Mouse (Mus musculus) embryonic facial prominence, embryonic 15.5 days (tissue): ENCODE results near the gene Lysmd1. TPM values are rescaled to one million over a fixed set of nuclear protein-coding genes. Genes with fewer than 3 reads are reported as not detected.

Source experiments
- ATAC-seq: fragments of 200-750 bp; cut with Nextera tagmentation; 2 replicates; pipeline ENCODE4 v1.8.0; 2017; ENCODE audit warnings: low read depth, moderate TSS enrichment; ENCODE audit not compliant: insufficient number of reproducible peaks, low FRiP score, low TSS enrichment
- H3K27ac ChIP-seq: fragments of 300-500 bp; sonication (generic); replicated peaks from 2 replicates; pipeline ENCODE4 v1.5.1; 2015; ENCODE audit warnings: mild to moderate bottlenecking, inconsistent platforms
- H3K27me3 ChIP-seq: fragments of 300-500 bp; sonication (generic); 2 replicates; pipeline ENCODE4 v1.6.1; 2015; ENCODE audit warnings: inconsistent platforms
- H3K36me3 ChIP-seq: fragments of 300-500 bp; sonication (generic); 2 replicates; pipeline ENCODE4 v1.6.1; 2015; ENCODE audit warnings: mild to moderate bottlenecking, inconsistent platforms
- H3K4me1 ChIP-seq: fragments of 300-500 bp; sonication (generic); 2 replicates; pipeline ENCODE4 v1.6.1; 2015; ENCODE audit warnings: inconsistent platforms
- H3K4me2 ChIP-seq: fragments of 300-500 bp; sonication (generic); replicated peaks from 2 replicates; pipeline ENCODE4 v1.6.1; 2015; ENCODE audit warnings: mild to moderate bottlenecking, inconsistent platforms
- H3K4me3 ChIP-seq: fragments of 300-500 bp; sonication (generic); replicated peaks from 2 replicates; pipeline ENCODE4 v1.5.1; 2015; ENCODE audit warnings: mild to moderate bottlenecking, inconsistent platforms
- H3K9ac ChIP-seq: fragments of 300-500 bp; sonication (generic); 2 replicates; pipeline ENCODE4 v1.6.1; 2015; ENCODE audit warnings: inconsistent platforms
- H3K9me3 ChIP-seq: fragments of 300-500 bp; sonication (generic); replicated peaks from 2 replicates; pipeline ENCODE4 v1.6.1; 2016; ENCODE audit warnings: inconsistent platforms
- WGBS: fragments of 180-500 bp; shearing (Covaris S2); methylation state at CpG from one replicate; pipeline ENCODE4 v1.1.7; 2015; 5-methylcytosine and 5-hydroxymethylcytosine counted together
- polyA plus RNA-seq: library from polyadenylated mRNA; unstranded; fragments of >200 nt; fragmentation: Nextera tagmentation; extraction: Ambion mirVana; gene quantifications from 2 replicates; pipeline ENCODE4 v1.2.1, GENCODE M21; 2015

Gene Lysmd1
- polyA plus RNA-seq, 1 experiment from 2014 or later = 17.4 TPM

GRCm38 (mm10) chr3:95174011-95174592 is 40.2 kb downstream of the Lysmd1 start:
- H3K9ac ChIP-seq = no peak overlapping the region

GRCm38 (mm10) chr3:95176500-95176899 is 42.6 kb downstream of the Lysmd1 start:
- WGBS = 73% methylated on average over 3 of the region's 3 CpGs

More at GRCm38 (mm10) chr3:95174011-95174592, 40.2 kb downstream of the Lysmd1 start:
- 18% methylated on average over 16 of the region's 16 CpGs for WGBS
- Histone ChIP-seq H3K4me2 (peak overlapping the region; percentile 40), H3K36me3 (peaks cover 41% of the 10 kb centered on the region), H3K4me1 (peaks cover 21% of the 10 kb centered on the region), H3K27me3 (peaks cover 34% of the 10 kb centered on the region), H3K4me3 (peak overlapping the region; percentile 25), H3K27ac (no peak overlapping the region), H3K9me3 (no peaks in the 10 kb centered on the region)
- no peak for ATAC-seq

GRCm38 (mm10) chr3:95177583-95177982 is 43.7 kb downstream of the Lysmd1 start:
- H3K4me2 ChIP-seq = no peak overlapping the region
- H3K27me3 ChIP-seq = peaks cover 5% of the 10 kb centered on the region
- H3K9ac ChIP-seq = no peak overlapping the region
- H3K4me1 ChIP-seq = peaks cover 18% of the 10 kb centered on the region
- WGBS = 64% methylated on average over 6 of the region's 6 CpGs
- H3K4me3 ChIP-seq = no peak overlapping the region
- no peak for ATAC-seq
- H3K27ac ChIP-seq = no peak overlapping the region
- H3K9me3 ChIP-seq = no peaks in the 10 kb centered on the region
- peaks cover 11% of the 10 kb centered on the region for H3K36me3 ChIP-seq

More at GRCm38 (mm10) chr3:95176500-95176899, 42.6 kb downstream of the Lysmd1 start:
- H3K27me3 ChIP-seq = peaks cover 15% of the 10 kb centered on the region
- H3K36me3 ChIP-seq = peaks cover 17% of the 10 kb centered on the region
- no peak overlapping the region for H3K4me2 ChIP-seq
- no peak for ATAC-seq
- no peak overlapping the region for H3K27ac ChIP-seq
- H3K9ac ChIP-seq = no peak overlapping the region
- H3K4me1 ChIP-seq = peaks cover 21% of the 10 kb centered on the region
- H3K4me3 ChIP-seq = no peak overlapping the region
- H3K9me3 ChIP-seq = no peaks in the 10 kb centered on the region

- no peak for ATAC-seq
- WGBS = 78% methylated on average over 5 of the region's 5 CpGs
- H3K27me3 ChIP-seq = no peaks in the 10 kb centered on the region
Observed at GRCm38 (mm10) chr3:95178948-95179347, 45.1 kb downstream of the Lysmd1 start.

GRCm38 (mm10) chr3:95179890-95180289 is 46.0 kb downstream of the Lysmd1 start:
- Histone ChIP-seq H3K9ac (no peak overlapping the region), H3K4me3 (no peak overlapping the region), H3K4me2 (no peak overlapping the region), H3K9me3 (no peaks in the 10 kb centered on the region), H3K27me3 (no peaks in the 10 kb centered on the region), H3K27ac (no peak overlapping the region), H3K4me1 (no peaks in the 10 kb centered on the region), H3K36me3 (peaks cover 16% of the 10 kb centered on the region)
- ATAC-seq = no peak
- 61% methylated on average over 3 of the region's 3 CpGs for WGBS

More at GRCm38 (mm10) chr3:95178948-95179347, 45.1 kb downstream of the Lysmd1 start:
- H3K36me3 ChIP-seq = peaks cover 7% of the 10 kb centered on the region; the same call in 1 of the 2 replicates
- H3K9ac ChIP-seq = no peak overlapping the region
- H3K4me1 ChIP-seq = peaks cover 4% of the 10 kb centered on the region
- no peak overlapping the region for H3K4me2 ChIP-seq
- no peak overlapping the region for H3K4me3 ChIP-seq
- no peak overlapping the region for H3K27ac ChIP-seq
- no peaks in the 10 kb centered on the region for H3K9me3 ChIP-seq

- ATAC-seq = no peak
- no peak overlapping the region for H3K27ac ChIP-seq
- no peak overlapping the region for H3K9ac ChIP-seq
- H3K4me1 ChIP-seq = no peaks in the 10 kb centered on the region
- H3K4me3 ChIP-seq = no peak overlapping the region
- no peaks in the 10 kb centered on the region for H3K27me3 ChIP-seq
- 69% methylated on average over 1 of the region's 1 CpGs for WGBS
- H3K4me2 ChIP-seq = no peak overlapping the region
- H3K9me3 ChIP-seq = no peaks in the 10 kb centered on the region
- peaks cover 34% of the 10 kb centered on the region for H3K36me3 ChIP-seq
Observed at GRCm38 (mm10) chr3:95181841-95182240, 48.0 kb downstream of the Lysmd1 start.

GRCm38 (mm10) chr3:95184796-95185577 is 51.1 kb downstream of the Lysmd1 start:
- no peak for ATAC-seq
- Histone ChIP-seq H3K4me2 (no peak overlapping the region), H3K4me3 (no peak overlapping the region), H3K27ac (no peak overlapping the region), H3K27me3 (no peaks in the 10 kb centered on the region), H3K9ac (no peak overlapping the region), H3K4me1 (no peaks in the 10 kb centered on the region), H3K36me3 (peaks cover 65% of the 10 kb centered on the region), H3K9me3 (no peaks in the 10 kb centered on the region)
- WGBS = 90% methylated on average over 9 of the region's 9 CpGs

GRCm38 (mm10) chr3:95186100-95186499 is 52.2 kb downstream of the Lysmd1 start:
- no peak for ATAC-seq
- H3K36me3 ChIP-seq = peaks cover 73% of the 10 kb centered on the region

GRCm38 (mm10) chr3:95186888-95187287 is 53.0 kb downstream of the Lysmd1 start:
- H3K9ac ChIP-seq = no peak overlapping the region
- no peaks in the 10 kb centered on the region for H3K27me3 ChIP-seq
- 89% methylated on average over 6 of the region's 6 CpGs for WGBS
- H3K4me3 ChIP-seq = no peak overlapping the region
- H3K4me2 ChIP-seq = no peak overlapping the region
- H3K4me1 ChIP-seq = no peaks in the 10 kb centered on the region
- H3K9me3 ChIP-seq = no peaks in the 10 kb centered on the region
- peaks cover 74% of the 10 kb centered on the region for H3K36me3 ChIP-seq
- no peak for ATAC-seq
- no peak overlapping the region for H3K27ac ChIP-seq

More at GRCm38 (mm10) chr3:95186100-95186499, 52.2 kb downstream of the Lysmd1 start:
- Histone ChIP-seq H3K9ac (no peak overlapping the region), H3K27me3 (no peaks in the 10 kb centered on the region), H3K9me3 (no peaks in the 10 kb centered on the region), H3K4me2 (no peak overlapping the region), H3K4me1 (no peaks in the 10 kb centered on the region), H3K27ac (no peak overlapping the region), H3K4me3 (no peak overlapping the region)
- 90% methylated on average over 2 of the region's 2 CpGs for WGBS
